Mouse (Mus musculus): ENCODE data around the gene Grap.
A peak's percentile ranks its signal among the peaks of the same experiment; 100 is the strongest.

- TF ChIP-seq CTCF (IDR thresholded peaks at IDR 0.05; ENCODE audit: low read depth) (0 out of 2 replicates have a peak, but pooled peaks have one; percentile 15), EP300 (IDR thresholded peaks at IDR 0.05; ENCODE audit: low read depth) (no peak)
Measured at GRCm38 (mm10) chr11:61673686-61674085, 20.6 kb downstream of the Grap start.
